Mouse (Mus musculus) skeletal muscle tissue, adult 2 months (tissue): ENCODE results near the gene Pip4k2c.
"Not testable (repeated sequence)": the region's sequence is repeated elsewhere in the genome, so short reads cannot be mapped to it uniquely, and the experiment has no call there.

ENCODE experiments used
- DNase-seq: peaks from one replicate; pipeline ENCODE4 v3.0.0-alpha.2; 2012; ENCODE audit warnings: low read depth, low spot score

The Pip4k2c gene

GRCm38 (mm10) chr10:127209928-127210570 lies 1.3 kb downstream of the Pip4k2c start:
- no peak for DNase-seq

- no peak for DNase-seq
Measured at GRCm38 (mm10) chr10:127208921-127209320, 2.5 kb downstream of the Pip4k2c start.

- DNase-seq, result no peak
Measured at GRCm38 (mm10) chr10:127205373-127205772, 6.0 kb downstream of the Pip4k2c start.

- DNase-seq, result no peak
Measured at GRCm38 (mm10) chr10:127204589-127204988, 6.8 kb downstream of the Pip4k2c start.

- no peak for DNase-seq
Measured at GRCm38 (mm10) chr10:127203106-127203505, 8.3 kb downstream of the Pip4k2c start.

GRCm38 (mm10) chr10:127200279-127200678 lies 11.1 kb downstream of the Pip4k2c start:
- no peak for DNase-seq

GRCm38 (mm10) chr10:127199474-127199873 lies 11.9 kb downstream of the Pip4k2c start:
- no peak for DNase-seq

- no peak for DNase-seq
Measured at GRCm38 (mm10) chr10:127199068-127199467, 12.3 kb downstream of the Pip4k2c start.

- no peak for DNase-seq
Measured at GRCm38 (mm10) chr10:127198492-127198891, 12.9 kb downstream of the Pip4k2c start.

GRCm38 (mm10) chr10:127197505-127198110 lies 13.8 kb downstream of the Pip4k2c start:
- no peak for DNase-seq

- DNase-seq, result no peak
Measured at GRCm38 (mm10) chr10:127197104-127197503, 14.3 kb downstream of the Pip4k2c start.

GRCm38 (mm10) chr10:127196392-127196791 lies 15.0 kb downstream of the Pip4k2c start:
- DNase-seq, result peak; percentile 83

- no peak for DNase-seq
Measured at GRCm38 (mm10) chr10:127195328-127196129, 15.9 kb downstream of the Pip4k2c start, which contains the start of gene Dtx3. Gene Dtx3 (minus strand): TSS chr10:127195728.

- no peak for DNase-seq
Measured at GRCm38 (mm10) chr10:127194428-127195327, 16.7 kb downstream of the Pip4k2c start.

- no peak for DNase-seq
Measured at GRCm38 (mm10) chr10:127193011-127193410, 18.4 kb downstream of the Pip4k2c start.

- not testable (repeated sequence) for DNase-seq
Measured at GRCm38 (mm10) chr10:127192057-127192328, 19.4 kb downstream of the Pip4k2c start.

GRCm38 (mm10) chr10:127191191-127192056 lies 20.0 kb downstream of the Pip4k2c start:
- no peak for DNase-seq

GRCm38 (mm10) chr10:127190398-127191190 lies 20.8 kb downstream of the Pip4k2c start:
- no peak for DNase-seq

- DNase-seq, result peak; percentile 61
Measured at GRCm38 (mm10) chr10:127189651-127190381, 21.6 kb downstream of the Pip4k2c start, which contains the start of gene Arhgef25. Gene Arhgef25 (minus strand): TSS chr10:127190083.
